Mouse (Mus musculus) thymus, adult 2 months (tissue): ENCODE data around the gene Smagp.

Experiments
- CTCF ChIP-seq: fragments of 200-500 bp; IDR thresholded peaks from 2 replicates; pipeline ENCODE4 v1.5.1; 2012; ENCODE audit warnings: mild to moderate bottlenecking, control low read depth, low read length, moderate library complexity, borderline replicate concordance; ENCODE audit not compliant: control insufficient read depth, poor library complexity, insufficient read depth; ENCODE audit errors: extremely low read depth
- POLR2A ChIP-seq: fragments of 200-500 bp; IDR thresholded peaks from 2 replicates; pipeline ENCODE4 v1.6.1; 2012; ENCODE audit warnings: mild to moderate bottlenecking, low read length, control low read depth, moderate library complexity; ENCODE audit not compliant: control insufficient read depth, poor library complexity, insufficient read depth; ENCODE audit errors: extremely low read depth

- TF ChIP-seq CTCF (no peak), POLR2A (no peak)
These were observed 62.8 kb downstream of the Smagp start for GRCm38 (mm10) chr15:100573946-100574345.
